Mouse (Mus musculus): ENCODE measurements around the gene Olfr1392. TPM values are rescaled to one million over a fixed set of nuclear protein-coding genes. Genes with fewer than 3 reads are reported as not detected.

Gene Olfr1392
- polyA plus RNA-seq, 2 experiments: 0.01 TPM; not detected in 1

DNA sequence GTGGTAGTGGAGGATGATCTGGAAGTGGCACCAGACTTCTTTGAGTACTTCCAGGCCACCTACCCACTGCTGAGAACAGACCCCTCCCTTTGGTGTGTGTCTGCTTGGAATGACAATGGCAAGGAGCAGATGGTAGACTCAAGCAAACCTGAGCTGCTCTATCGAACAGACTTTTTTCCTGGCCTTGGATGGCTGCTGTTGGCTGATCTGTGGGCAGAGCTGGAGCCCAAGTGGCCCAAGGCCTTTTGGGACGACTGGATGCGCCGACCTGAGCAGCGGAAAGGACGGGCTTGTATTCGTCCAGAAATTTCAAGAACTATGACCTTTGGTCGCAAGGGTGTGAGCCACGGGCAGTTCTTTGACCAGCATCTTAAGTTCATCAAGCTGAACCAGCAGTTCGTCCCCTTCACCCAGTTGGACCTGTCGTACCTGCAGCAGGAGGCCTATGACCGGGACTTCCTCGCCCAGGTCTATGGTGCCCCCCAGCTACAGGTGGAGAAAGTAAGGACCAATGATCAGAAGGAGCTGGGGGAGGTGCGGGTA is 23.7 kb upstream of the Olfr1392 start:
- peaks cover 31% of the 10 kb centered on the region for H3K36me3 ChIP-seq (replicated peaks; ENCODE audit: control insufficient read depth, insufficient read depth, low read depth)
- H3K9ac ChIP-seq (replicated peaks): no peak overlapping the region
- H3K9me3 ChIP-seq (ENCODE audit: control insufficient read depth, low read length): no peaks in the 10 kb centered on the region
- no peak overlapping the region for H3K4me3 ChIP-seq (ENCODE audit: insufficient read depth in 1 of 2, low read depth in 2 of 2, low read length in 2 of 2)
- no peaks in the 10 kb centered on the region for H3K27me3 ChIP-seq (ENCODE audit: control insufficient read depth, insufficient read depth, low read length)
- TF ChIP-seq EP300 (IDR thresholded peaks at IDR 0.05; ENCODE audit: low read depth): no peak
- DNase-seq (ENCODE audit: low read depth in 3 of 3, low spot score in 3 of 3) (no peak), ATAC-seq (ENCODE audit: insufficient read depth) (no peak)
- no peak overlapping the region for H3K27ac ChIP-seq
- no peak overlapping the region for H3K4me2 ChIP-seq (ENCODE audit: low read depth)
- H3K4me1 ChIP-seq (replicated peaks; ENCODE audit: control insufficient read depth in 2 of 2, insufficient read depth in 2 of 2, low read length in 1 of 2): 0 out of 4 replicates have a peak, but pooled peaks cover 0 to 3% of the 10 kb centered on the region in 2 experiments
- WGBS (ENCODE audit: insufficient replicate concordance): 85% methylated on average over 14 of the region's 14 CpGs

DNA sequence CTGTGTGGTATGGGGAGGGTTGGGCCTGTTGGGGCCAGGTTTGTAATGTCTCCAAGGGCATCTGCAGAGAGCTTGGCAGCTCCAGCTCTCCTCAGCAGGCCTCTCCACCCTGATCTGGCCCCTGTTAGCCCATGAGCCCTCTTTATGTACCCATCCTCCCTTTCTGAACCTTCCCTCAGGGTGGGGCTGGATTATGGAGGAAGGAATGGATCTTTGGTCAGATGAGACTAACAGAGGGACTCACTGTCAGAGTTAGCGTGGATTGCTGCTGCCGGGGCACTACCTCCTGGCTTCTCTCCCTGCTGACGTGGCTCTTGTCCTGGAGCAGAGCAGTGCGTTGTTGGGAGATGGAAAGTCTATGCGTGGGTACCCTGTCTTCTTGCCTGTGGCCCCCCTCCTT is 22.8 kb upstream of the Olfr1392 start:
- 79% methylated on average over 5 of the region's 5 CpGs for WGBS (ENCODE audit: insufficient replicate concordance)
- no peaks in the 10 kb centered on the region for H3K9me3 ChIP-seq (ENCODE audit: control insufficient read depth, low read length)
- H3K27me3 ChIP-seq (ENCODE audit: control insufficient read depth, insufficient read depth, low read length): no peaks in the 10 kb centered on the region
- ATAC-seq (ENCODE audit: insufficient read depth) (no peak), DNase-seq (ENCODE audit: low read depth in 3 of 3, low spot score in 3 of 3) (no peak)
- 0 out of 4 replicates have a peak, but pooled peaks cover 0 to 4% of the 10 kb centered on the region in 2 experiments for H3K4me1 ChIP-seq (replicated peaks; ENCODE audit: control insufficient read depth in 2 of 2, insufficient read depth in 2 of 2, low read length in 1 of 2)
- peaks cover 27% of the 10 kb centered on the region for H3K36me3 ChIP-seq (replicated peaks; ENCODE audit: control insufficient read depth, insufficient read depth, low read depth)
- H3K4me3 ChIP-seq (ENCODE audit: insufficient read depth in 1 of 2, low read depth in 2 of 2, low read length in 2 of 2): no peak overlapping the region
- H3K9ac ChIP-seq (replicated peaks): no peak overlapping the region
- no peak overlapping the region for H3K27ac ChIP-seq
- H3K4me2 ChIP-seq (ENCODE audit: low read depth): no peak overlapping the region
- TF ChIP-seq EP300 (IDR thresholded peaks at IDR 0.05; ENCODE audit: low read depth): no peak
- TF ChIP-seq CTCF (IDR thresholded peaks at IDR 0.05; ENCODE audit: low read depth): no peak

DNA sequence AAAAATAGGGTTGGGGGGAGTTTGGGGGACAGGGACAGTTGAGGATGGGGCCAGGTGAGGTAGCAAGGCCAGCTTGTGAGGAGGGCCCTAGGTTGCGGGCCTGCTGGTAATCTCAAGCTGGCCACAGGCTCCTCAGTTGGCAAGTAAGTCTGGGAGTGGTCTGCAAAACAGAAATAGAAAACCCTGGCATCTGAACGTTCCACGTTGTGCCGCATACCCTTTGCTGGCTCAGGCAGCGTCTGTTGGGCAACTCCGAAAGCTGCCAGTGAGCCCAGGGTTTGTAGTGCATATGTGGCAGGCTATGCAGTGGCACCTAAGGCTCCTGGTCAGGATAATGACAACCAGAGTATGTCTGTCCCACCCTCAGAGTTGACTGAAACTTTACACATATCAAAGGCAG is 21.9 kb upstream of the Olfr1392 start:
- Histone ChIP-seq H3K27ac (no peak overlapping the region), H3K27me3 (ENCODE audit: control insufficient read depth, insufficient read depth, low read length) (no peaks in the 10 kb centered on the region), H3K4me3 (ENCODE audit: insufficient read depth in 1 of 2, low read depth in 2 of 2, low read length in 2 of 2) (no peak overlapping the region), H3K9me3 (ENCODE audit: control insufficient read depth, low read length) (no peaks in the 10 kb centered on the region), H3K4me2 (ENCODE audit: low read depth) (no peak overlapping the region), H3K36me3 (replicated peaks; ENCODE audit: control insufficient read depth, insufficient read depth, low read depth) (peaks cover 26% of the 10 kb centered on the region), H3K9ac (replicated peaks) (no peak overlapping the region), H3K4me1 (replicated peaks; ENCODE audit: control insufficient read depth in 2 of 2, insufficient read depth in 2 of 2, low read length in 1 of 2) (peaks cover 0 to 8% of the 10 kb centered on the region in 2 experiments; a peak in 2 of 4 replicates)
- 82% methylated on average over 6 of the region's 6 CpGs for WGBS (ENCODE audit: insufficient replicate concordance)
- TF ChIP-seq EP300 (IDR thresholded peaks at IDR 0.05; ENCODE audit: low read depth) (no peak), CTCF (IDR thresholded peaks at IDR 0.05; ENCODE audit: low read depth) (no peak)
- ATAC-seq (ENCODE audit: insufficient read depth): no peak
- DNase-seq (ENCODE audit: low read depth in 3 of 3, low spot score in 3 of 3): no peak

DNA sequence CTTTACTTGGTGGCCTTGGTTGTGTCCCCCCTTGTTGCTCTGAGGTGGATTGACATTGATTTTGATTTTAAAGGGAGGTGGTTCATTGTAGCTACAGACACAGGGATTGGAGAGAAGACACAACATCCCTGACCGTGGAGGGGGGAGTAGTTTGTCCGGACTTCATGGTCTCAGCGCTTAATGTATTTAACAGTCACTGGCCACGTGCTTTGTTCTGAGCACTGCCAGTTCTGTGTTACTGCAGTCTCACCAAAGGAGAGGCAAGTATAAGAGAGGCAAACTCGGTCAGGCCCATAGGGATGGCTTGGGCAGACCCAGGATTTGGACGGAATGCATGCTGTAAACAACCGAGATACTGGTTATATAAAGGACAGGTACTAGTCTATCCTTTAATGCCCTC is 21.0 kb upstream of the Olfr1392 start:
- H3K27me3 ChIP-seq (ENCODE audit: control insufficient read depth, insufficient read depth, low read length): no peaks in the 10 kb centered on the region
- H3K4me2 ChIP-seq (ENCODE audit: low read depth): no peak overlapping the region
- TF ChIP-seq CTCF (IDR thresholded peaks at IDR 0.05; ENCODE audit: low read depth) (no peak), EP300 (IDR thresholded peaks at IDR 0.05; ENCODE audit: low read depth) (no peak)
- no peak overlapping the region for H3K27ac ChIP-seq
- no peak overlapping the region for H3K9ac ChIP-seq (replicated peaks)
- ATAC-seq (ENCODE audit: insufficient read depth) (no peak), DNase-seq (ENCODE audit: low read depth in 3 of 3, low spot score in 3 of 3) (no peak)
- H3K36me3 ChIP-seq (replicated peaks; ENCODE audit: control insufficient read depth, insufficient read depth, low read depth): peaks cover 26% of the 10 kb centered on the region
- H3K4me3 ChIP-seq (ENCODE audit: insufficient read depth in 1 of 2, low read depth in 2 of 2, low read length in 2 of 2): no peak overlapping the region
- no peaks in the 10 kb centered on the region for H3K9me3 ChIP-seq (ENCODE audit: control insufficient read depth, low read length)
- WGBS (ENCODE audit: insufficient replicate concordance): 85% methylated on average over 7 of the region's 7 CpGs
- peaks cover 0 to 8% of the 10 kb centered on the region in 2 experiments; a peak in 2 of 4 replicates for H3K4me1 ChIP-seq (replicated peaks; ENCODE audit: control insufficient read depth in 2 of 2, insufficient read depth in 2 of 2, low read length in 1 of 2)

DNA sequence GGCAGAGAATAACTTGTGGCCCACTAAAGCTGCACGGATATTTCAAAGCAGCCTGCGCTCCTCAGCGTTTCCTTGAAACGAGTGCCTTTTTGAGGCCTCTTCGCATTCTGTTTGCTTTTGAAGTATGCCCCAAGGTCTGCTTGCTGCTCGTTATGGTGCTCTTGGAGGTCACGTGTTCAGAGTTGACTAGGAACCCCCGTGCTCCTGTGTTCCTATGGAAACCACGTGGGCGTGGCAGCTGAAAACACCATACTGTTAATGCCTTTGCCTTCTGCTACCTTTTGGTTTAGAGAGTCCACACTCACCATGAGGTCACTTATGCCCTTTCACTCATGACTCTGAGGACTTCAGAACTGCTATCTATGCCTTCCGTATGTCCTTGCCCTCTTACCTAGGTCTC is 20.5 kb upstream of the Olfr1392 start:
- ATAC-seq (ENCODE audit: insufficient read depth): no peak
- WGBS (ENCODE audit: insufficient replicate concordance): 69% methylated on average over 11 of the region's 11 CpGs
- Histone ChIP-seq H3K36me3 (replicated peaks; ENCODE audit: control insufficient read depth, insufficient read depth, low read depth) (peaks cover 26% of the 10 kb centered on the region), H3K27me3 (ENCODE audit: control insufficient read depth, insufficient read depth, low read length) (no peaks in the 10 kb centered on the region), H3K27ac (no peak overlapping the region), H3K9ac (replicated peaks) (no peak overlapping the region), H3K9me3 (ENCODE audit: control insufficient read depth, low read length) (no peaks in the 10 kb centered on the region), H3K4me1 (replicated peaks; ENCODE audit: control insufficient read depth in 2 of 2, insufficient read depth in 2 of 2, low read length in 1 of 2) (peaks cover 0 to 8% of the 10 kb centered on the region in 2 experiments; a peak in 2 of 4 replicates), H3K4me2 (ENCODE audit: low read depth) (no peak overlapping the region), H3K4me3 (ENCODE audit: insufficient read depth in 1 of 2, low read depth in 2 of 2, low read length in 2 of 2) (no peak overlapping the region)
- no peak for DNase-seq (ENCODE audit: low read depth in 3 of 3, low spot score in 3 of 3)
- TF ChIP-seq CTCF (IDR thresholded peaks at IDR 0.05; ENCODE audit: low read depth) (no peak), EP300 (IDR thresholded peaks at IDR 0.05; ENCODE audit: low read depth) (no peak)

Data from liver, embryonic 14.5 days (tissue).